Mouse (Mus musculus): ENCODE measurements around the gene Tppp3. TPM values are rescaled to one million over a fixed set of nuclear protein-coding genes. Genes with fewer than 3 reads are reported as not detected.

The Tppp3 gene
- polyA plus RNA-seq, 1 experiment, result 19.3 TPM

GRCm38 (mm10) chr8:105472414-105472932, 1.1 kb upstream of the Tppp3 start:
- WGBS, result 86% methylated on average over 23 of the region's 23 CpGs

GRCm38 (mm10) chr8:105470681-105471313, 529 bp downstream of the Tppp3 start:
- Histone ChIP-seq H3K36me3 (ENCODE audit: control insufficient read depth, insufficient read depth, low read length) (no peaks in the 10 kb centered on the region), H3K4me1 (ENCODE audit: control insufficient read depth, insufficient read depth, low read length) (peaks cover 3% of the 10 kb centered on the region; the same call in 1 of the 2 replicates), H3K27me3 (replicated peaks; ENCODE audit: control insufficient read depth, insufficient read depth, low read length) (no peaks in the 10 kb centered on the region), H3K4me3 (ENCODE audit: insufficient read depth, low read depth, low read length) (peak overlapping the region; percentile 19; the same call in 1 of the 2 replicates), H3K27ac (ENCODE audit: insufficient read depth, low read depth, low read length) (no peak overlapping the region)
- 28% methylated on average over 11 of the region's 11 CpGs for WGBS
- TF ChIP-seq CTCF (conservative IDR thresholded peaks at IDR 0.05; ENCODE audit: insufficient read depth, insufficient read length, low read depth, low read length), result no peak
- no peak for TF ChIP-seq POLR2A (IDR thresholded peaks at IDR 0.05; ENCODE audit: low read depth, low read length)
- DNase-seq, result no peak

More at GRCm38 (mm10) chr8:105472414-105472932, 1.1 kb upstream of the Tppp3 start:
- DNase-seq, result no peak
- no peak overlapping the region for H3K4me3 ChIP-seq (ENCODE audit: insufficient read depth, low read depth, low read length)
- H3K36me3 ChIP-seq (ENCODE audit: control insufficient read depth, insufficient read depth, low read length), result no peaks in the 10 kb centered on the region
- TF ChIP-seq CTCF (conservative IDR thresholded peaks at IDR 0.05; ENCODE audit: insufficient read depth, insufficient read length, low read depth, low read length) (no peak), POLR2A (IDR thresholded peaks at IDR 0.05; ENCODE audit: low read depth, low read length) (no peak)
- no peak overlapping the region for H3K27ac ChIP-seq (ENCODE audit: insufficient read depth, low read depth, low read length)
- peaks cover 3% of the 10 kb centered on the region; the same call in 1 of the 2 replicates for H3K4me1 ChIP-seq (ENCODE audit: control insufficient read depth, insufficient read depth, low read length)
- no peaks in the 10 kb centered on the region for H3K27me3 ChIP-seq (replicated peaks; ENCODE audit: control insufficient read depth, insufficient read depth, low read length)

GRCm38 (mm10) chr8:105470262-105470661, 1.1 kb downstream of the Tppp3 start:
- no peak overlapping the region for H3K27ac ChIP-seq (ENCODE audit: insufficient read depth, low read depth, low read length)
- peaks cover 3% of the 10 kb centered on the region; the same call in 1 of the 2 replicates for H3K4me1 ChIP-seq (ENCODE audit: control insufficient read depth, insufficient read depth, low read length)
- no peaks in the 10 kb centered on the region for H3K27me3 ChIP-seq (replicated peaks; ENCODE audit: control insufficient read depth, insufficient read depth, low read length)
- TF ChIP-seq CTCF (conservative IDR thresholded peaks at IDR 0.05; ENCODE audit: insufficient read depth, insufficient read length, low read depth, low read length) (no peak), POLR2A (IDR thresholded peaks at IDR 0.05; ENCODE audit: low read depth, low read length) (no peak)
- H3K4me3 ChIP-seq (ENCODE audit: insufficient read depth, low read depth, low read length), result no peak overlapping the region
- WGBS, result 84% methylated on average over 5 of the region's 5 CpGs
- no peaks in the 10 kb centered on the region for H3K36me3 ChIP-seq (ENCODE audit: control insufficient read depth, insufficient read depth, low read length)
- no peak for DNase-seq

GRCm38 (mm10) chr8:105469816-105470215, 1.5 kb downstream of the Tppp3 start:
- Histone ChIP-seq H3K36me3 (ENCODE audit: control insufficient read depth, insufficient read depth, low read length) (no peaks in the 10 kb centered on the region), H3K4me3 (ENCODE audit: insufficient read depth, low read depth, low read length) (no peak overlapping the region), H3K27ac (ENCODE audit: insufficient read depth, low read depth, low read length) (no peak overlapping the region), H3K4me1 (ENCODE audit: control insufficient read depth, insufficient read depth, low read length) (peaks cover 3% of the 10 kb centered on the region; the same call in 1 of the 2 replicates), H3K27me3 (replicated peaks; ENCODE audit: control insufficient read depth, insufficient read depth, low read length) (no peaks in the 10 kb centered on the region)
- 94% methylated on average over 5 of the region's 5 CpGs for WGBS
- no peak for TF ChIP-seq CTCF (conservative IDR thresholded peaks at IDR 0.05; ENCODE audit: insufficient read depth, insufficient read length, low read depth, low read length)
- TF ChIP-seq POLR2A (IDR thresholded peaks at IDR 0.05; ENCODE audit: low read depth, low read length), result no peak
- no peak for DNase-seq

- DNase-seq, result no peak
- H3K27ac ChIP-seq (ENCODE audit: insufficient read depth, low read depth, low read length), result no peak overlapping the region
- peaks cover 3% of the 10 kb centered on the region; the same call in 1 of the 2 replicates for H3K4me1 ChIP-seq (ENCODE audit: control insufficient read depth, insufficient read depth, low read length)
- no peaks in the 10 kb centered on the region for H3K36me3 ChIP-seq (ENCODE audit: control insufficient read depth, insufficient read depth, low read length)
- H3K4me3 ChIP-seq (ENCODE audit: insufficient read depth, low read depth, low read length), result no peak overlapping the region
- TF ChIP-seq POLR2A (IDR thresholded peaks at IDR 0.05; ENCODE audit: low read depth, low read length) (no peak), CTCF (conservative IDR thresholded peaks at IDR 0.05; ENCODE audit: insufficient read depth, insufficient read length, low read depth, low read length) (no peak)
- no peaks in the 10 kb centered on the region for H3K27me3 ChIP-seq (replicated peaks; ENCODE audit: control insufficient read depth, insufficient read depth, low read length)
- 61% methylated on average over 6 of the region's 6 CpGs for WGBS
Observed at GRCm38 (mm10) chr8:105469041-105469695, 2.2 kb downstream of the Tppp3 start.

- H3K27ac ChIP-seq (ENCODE audit: insufficient read depth, low read depth, low read length), result no peak overlapping the region
- H3K4me3 ChIP-seq (ENCODE audit: insufficient read depth, low read depth, low read length), result no peak overlapping the region
- WGBS, result 92% methylated on average over 27 of the region's 27 CpGs
- no peak for DNase-seq
- no peaks in the 10 kb centered on the region for H3K27me3 ChIP-seq (replicated peaks; ENCODE audit: control insufficient read depth, insufficient read depth, low read length)
- H3K4me1 ChIP-seq (ENCODE audit: control insufficient read depth, insufficient read depth, low read length), result peaks cover 3% of the 10 kb centered on the region; the same call in 1 of the 2 replicates
- TF ChIP-seq CTCF (conservative IDR thresholded peaks at IDR 0.05; ENCODE audit: insufficient read depth, insufficient read length, low read depth, low read length) (no peak), POLR2A (IDR thresholded peaks at IDR 0.05; ENCODE audit: low read depth, low read length) (no peak)
- no peaks in the 10 kb centered on the region for H3K36me3 ChIP-seq (ENCODE audit: control insufficient read depth, insufficient read depth, low read length)
Observed at GRCm38 (mm10) chr8:105468002-105468720, 3.2 kb downstream of the Tppp3 start.

All from kidney, adult 2 months (tissue).